Mouse (Mus musculus) gastrocnemius, postnatal 14 days (tissue): Measurements from ENCODE around the gene Cyp3a25. TPM values are rescaled to one million over a fixed set of nuclear protein-coding genes. Genes with fewer than 3 reads are reported as not detected.
"Not testable (repeated sequence)": the region's sequence is repeated elsewhere in the genome, so short reads cannot be mapped to it uniquely, and the experiment has no call there.

Experiments
- DNase-seq: peaks from one replicate; pipeline ENCODE4 v3.0.0; 2021; ENCODE audit warnings: mixed read lengths
- intact Hi-C: fragments of 180-260 bp; cut with DNase I; formaldehyde crosslinking; loops from one replicate; pipeline ENCODE4 v1.15.1; 2025; ENCODE audit warnings: low total_unique reads
- long read RNA-seq, 2 experiments: library from polyadenylated mRNA; stranded (forward); transcript quantifications; one replicate each; pipeline ENCODE4 v2.0.0; 2021
- total RNA-seq, 2 experiments: library from RNA; stranded (reverse); gene quantifications; 2 replicates each; pipeline ENCODE4 v1.2.3; 2021

Cyp3a25 gene
- not detected for total RNA-seq
- long read RNA-seq, experiment 1: 0 reads
- long read RNA-seq, experiment 2: 0 reads

GRCm38 (mm10) chr5:146009509-146009908, at the start of gene Cyp3a25:
TSS of gene Cyp3a25 (minus strand) at chr5:146009618.
- DNase-seq, intact Hi-C loops: not testable (repeated sequence)

- no peak for DNase-seq
- intact Hi-C loops: no loop called here
Observed at GRCm38 (mm10) chr5:146021136-146021535, 11.7 kb upstream of the Cyp3a25 start.

GRCm38 (mm10) chr5:146018275-146018674, 8.9 kb upstream of the Cyp3a25 start:
- DNase-seq: no peak
- intact Hi-C loops: no loop called here

- no peak for DNase-seq
- intact Hi-C loops: no loop called here
Observed at GRCm38 (mm10) chr5:146011251-146011650, 1.8 kb upstream of the Cyp3a25 start.

- intact Hi-C loops: no loop called here
- DNase-seq: no peak
Observed at GRCm38 (mm10) chr5:145967080-145967479, 42.3 kb downstream of the Cyp3a25 start.

Other genes with a start within 250 kb of the Cyp3a25 start
- gene Cyp3a44, start 203.7 kb downstream of the Cyp3a25 start, total RNA-seq: not detected
- gene Cyp3a11, start 129.7 kb downstream of the Cyp3a25 start, total RNA-seq: not detected
- gene Cyp3a59, start 69.6 kb upstream of the Cyp3a25 start, total RNA-seq: not detected
- gene Gm5565, start 150.9 kb upstream of the Cyp3a25 start, total RNA-seq: not detected
- not detected for gene Gm6309, start 161.1 kb upstream of the Cyp3a25 start, total RNA-seq
- under 1 TPM in 1 of 2 experiments, not detected in 1; 0.27 TPM for gene 1700001J03Rik, start 175.7 kb upstream of the Cyp3a25 start, total RNA-seq
- 10 to 100 TPM; 35.6 to 38.1 TPM for gene Rnf6, start 211.9 kb upstream of the Cyp3a25 start, total RNA-seq
- gene Cdk8, start 221.6 kb upstream of the Cyp3a25 start, total RNA-seq: 10 to 100 TPM; 14.7 to 14.9 TPM